Mouse (Mus musculus) kidney, adult 2 months (tissue): Measurements from ENCODE around the gene Padi2.

Experiments used
- CTCF ChIP-seq: fragments of 200-500 bp; conservative IDR thresholded peaks from 2 replicates; pipeline ENCODE4 v1.5.1; 2011; ENCODE audit warnings: low read depth, mild to moderate bottlenecking, control low read depth, low read length, moderate library complexity, mixed read lengths; ENCODE audit not compliant: insufficient read depth, insufficient read length
- POLR2A ChIP-seq: fragments of 200-500 bp; IDR thresholded peaks from one replicate; pipeline ENCODE4 v1.6.1; 2011; ENCODE audit warnings: low read depth, low read length, control low read depth

GRCm38 (mm10) chr4:140881026-140881670 is 25.0 kb upstream of the Padi2 start:
- TF ChIP-seq CTCF: no peak
- no peak for TF ChIP-seq POLR2A
